Mouse (Mus musculus) left cerebral cortex, adult 11 months (tissue): Measurements from ENCODE around the gene Hyal1.
"Not testable (repeated sequence)": the region's sequence is repeated elsewhere in the genome, so short reads cannot be mapped to it uniquely, and the experiment has no call there.

Source experiments
- DNase-seq: peaks from one replicate; pipeline ENCODE4 v3.0.0; 2022; ENCODE audit warnings: low spot score

Gene Hyal1

DNA sequence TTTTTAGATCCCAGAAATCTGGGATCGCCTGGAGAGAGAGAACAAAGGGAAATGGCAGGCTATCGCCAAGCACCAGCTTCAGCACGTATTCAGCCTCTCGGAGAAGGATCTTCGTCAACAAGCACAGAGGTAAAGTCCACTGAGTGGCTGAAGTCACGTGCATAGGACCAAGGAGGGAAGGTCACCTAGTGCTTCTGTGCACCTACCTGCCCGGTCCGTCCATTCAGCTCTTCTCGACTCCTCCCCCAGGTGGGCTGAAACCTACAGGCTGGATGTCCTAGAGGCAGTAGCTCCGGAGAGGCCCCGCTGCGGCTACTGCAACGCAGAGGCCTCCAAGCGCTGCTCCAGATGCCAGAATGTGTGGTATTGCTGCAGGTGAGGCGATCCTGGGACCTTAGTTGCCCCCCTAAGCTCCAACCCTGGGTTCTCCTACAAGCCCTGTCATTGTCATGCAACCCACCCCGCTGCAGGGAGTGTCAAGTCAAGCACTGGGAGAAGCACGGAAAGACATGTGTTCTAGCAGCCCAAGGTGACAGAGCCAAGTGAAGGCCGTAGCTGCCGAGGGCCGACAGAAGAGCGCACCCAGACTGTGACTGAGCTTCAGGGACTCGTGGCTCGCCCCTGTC is 26.1 kb upstream of the Hyal1 start:
- no peak for DNase-seq

DNA sequence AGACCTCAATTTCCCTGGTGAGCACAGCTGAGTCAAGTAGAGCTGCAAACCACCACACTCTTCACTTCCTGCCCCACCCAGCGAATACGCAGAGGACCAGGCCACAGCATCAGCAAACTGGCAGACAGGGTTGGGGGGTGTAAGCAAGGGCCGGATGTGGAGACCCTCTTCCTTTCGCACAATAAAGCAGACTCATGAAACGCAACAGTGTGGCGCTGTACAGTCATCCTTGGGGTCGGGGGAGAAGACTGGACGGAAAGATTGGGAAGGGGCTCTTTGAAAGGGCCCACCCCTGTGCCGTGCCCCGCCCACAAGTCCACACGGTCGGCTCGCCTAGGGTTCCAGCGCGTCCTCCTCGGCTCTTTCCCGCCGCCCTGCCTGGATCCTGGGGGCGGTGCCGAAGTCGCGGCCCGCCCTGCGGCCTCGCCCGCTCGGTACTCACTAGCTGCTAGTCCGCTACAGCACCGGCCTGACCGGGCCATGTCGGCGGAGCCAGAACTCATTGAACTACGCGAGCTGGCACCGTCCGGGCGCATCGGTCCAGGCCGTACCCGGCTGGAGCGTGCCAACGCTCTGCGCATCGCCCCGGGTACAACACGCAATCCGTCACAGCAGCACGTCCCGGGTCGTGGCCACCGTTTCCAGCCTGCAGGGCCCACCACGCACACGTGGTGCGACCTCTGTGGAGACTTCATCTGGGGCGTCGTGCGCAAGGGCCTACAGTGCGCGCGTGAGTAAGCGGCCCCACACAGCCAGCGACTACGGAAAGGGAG is 25.4 kb upstream of the Hyal1 start, which contains the start of gene Rassf1:
Gene Rassf1 (plus strand): TSS at position 439 of the 773 bp plus-strand sequence.
- DNase-seq: no peak

DNA sequence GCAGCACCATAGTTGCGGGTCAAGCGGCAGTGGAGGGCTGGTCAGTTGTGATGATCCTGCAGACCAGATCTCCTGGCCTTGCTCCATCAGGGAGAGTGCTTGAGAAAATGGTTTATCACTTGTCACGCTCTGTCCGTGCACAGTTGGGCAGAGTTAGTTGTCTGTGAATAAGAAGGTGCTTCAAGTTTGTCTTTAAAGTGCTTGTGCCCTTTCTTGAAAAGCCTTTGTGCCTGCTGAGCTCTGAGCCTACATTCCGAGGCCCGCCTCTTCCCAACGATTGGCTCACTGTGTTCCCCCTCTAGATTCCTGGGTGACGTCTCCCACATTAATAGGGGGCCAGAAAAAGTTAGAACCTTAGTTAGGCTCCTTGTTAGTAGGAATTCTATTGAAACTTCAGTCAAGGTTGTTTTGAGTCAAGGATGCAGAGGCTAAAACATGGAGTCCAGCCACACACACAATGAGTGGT is 24.8 kb upstream of the Hyal1 start:
- no peak for DNase-seq

DNA sequence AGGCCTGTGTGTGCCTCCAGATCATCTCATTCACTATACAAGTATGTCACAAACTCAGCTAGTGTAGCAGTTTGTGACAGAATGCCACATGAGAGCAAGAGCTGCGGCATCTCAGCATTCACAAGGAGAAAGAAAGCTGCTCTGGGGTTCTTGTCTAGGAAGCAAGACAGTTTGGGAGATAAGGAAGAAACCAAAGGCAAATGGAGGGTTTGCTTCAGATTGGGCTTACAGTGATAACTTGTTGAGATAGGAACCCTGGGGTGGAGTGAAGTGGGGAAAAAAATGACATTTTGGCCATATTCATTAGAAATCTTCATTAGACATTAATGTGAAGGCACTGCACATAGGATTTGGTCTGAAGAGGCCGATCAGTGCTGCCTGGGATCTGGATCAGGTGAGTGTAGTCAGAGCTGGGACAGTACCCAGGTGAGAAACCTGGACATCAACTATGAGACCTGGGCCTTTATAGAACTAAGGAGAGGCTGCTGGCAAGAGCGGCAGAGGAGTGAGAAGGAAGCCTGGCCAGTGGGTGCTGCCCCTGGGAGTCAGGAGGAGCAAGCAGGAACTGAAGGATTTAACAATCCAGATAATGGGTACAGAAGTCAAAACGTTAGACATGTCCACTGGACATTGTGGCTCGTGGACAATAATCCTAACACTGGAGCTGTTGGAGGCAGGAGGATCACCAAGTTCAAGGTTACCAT is 23.9 kb upstream of the Hyal1 start:
- no peak for DNase-seq

DNA sequence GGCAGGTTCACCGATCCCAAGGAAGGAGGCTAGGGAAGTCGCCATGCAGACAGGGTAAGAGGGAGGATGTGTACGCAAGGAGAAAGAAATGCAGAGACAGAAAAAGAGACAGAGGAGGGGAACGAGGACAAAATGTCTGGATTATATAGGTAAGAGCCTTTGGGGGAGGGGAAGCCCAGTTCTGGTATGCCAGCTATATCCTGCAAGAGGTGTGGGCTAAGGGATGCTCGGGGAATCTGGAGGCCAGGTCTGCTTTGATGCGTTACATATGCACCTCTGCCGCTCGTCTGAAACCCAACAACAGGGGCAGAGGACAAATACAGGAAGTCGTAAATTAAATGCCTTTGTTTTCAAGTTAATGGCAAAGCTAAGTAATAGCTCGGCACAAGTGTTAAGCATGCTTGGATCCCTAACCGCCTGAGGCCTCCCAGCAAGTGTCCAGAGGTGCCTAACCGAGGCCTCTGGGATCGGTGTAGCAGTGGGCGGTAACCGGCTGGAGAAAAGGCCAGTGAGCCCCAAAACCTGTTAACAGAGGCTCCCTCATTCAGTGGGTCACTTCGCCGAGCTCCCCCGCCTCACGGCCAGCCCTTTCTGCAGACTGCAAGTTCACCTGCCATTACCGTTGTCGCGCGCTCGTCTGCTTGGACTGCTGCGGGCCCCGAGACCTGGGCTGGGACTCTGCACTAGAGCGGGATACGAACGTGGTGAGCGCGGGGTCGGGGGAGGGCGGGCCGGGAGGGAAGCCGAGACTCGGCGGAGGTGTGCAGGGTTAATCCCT is 23.0 kb upstream of the Hyal1 start:
- DNase-seq: no peak

DNA sequence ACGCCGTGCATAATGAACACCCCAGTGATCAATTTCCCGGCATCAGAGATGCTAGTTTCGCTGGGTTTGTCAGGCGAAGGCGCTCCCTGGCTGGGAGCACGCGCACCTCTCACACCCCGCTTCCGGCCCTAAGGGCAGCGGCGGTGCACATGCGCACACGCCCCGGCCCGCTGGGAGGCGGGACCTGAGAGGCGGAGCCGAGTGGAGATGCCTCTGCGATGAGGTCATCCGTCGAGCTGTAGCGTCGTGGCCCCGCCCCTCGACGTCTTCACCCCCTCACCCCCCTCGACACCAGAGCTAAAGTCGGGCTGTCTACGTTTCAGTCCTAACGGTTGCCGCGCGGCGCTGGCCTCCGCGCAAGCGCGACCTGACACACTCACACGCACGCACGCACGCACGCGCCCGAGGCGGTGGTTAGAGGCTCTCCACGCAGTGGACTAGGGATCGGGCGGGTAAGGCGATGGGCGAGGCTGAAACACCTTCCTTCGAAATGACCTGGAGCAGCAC is 22.4 kb upstream of the Hyal1 start:
- DNase-seq: peak; percentile 95

DNA sequence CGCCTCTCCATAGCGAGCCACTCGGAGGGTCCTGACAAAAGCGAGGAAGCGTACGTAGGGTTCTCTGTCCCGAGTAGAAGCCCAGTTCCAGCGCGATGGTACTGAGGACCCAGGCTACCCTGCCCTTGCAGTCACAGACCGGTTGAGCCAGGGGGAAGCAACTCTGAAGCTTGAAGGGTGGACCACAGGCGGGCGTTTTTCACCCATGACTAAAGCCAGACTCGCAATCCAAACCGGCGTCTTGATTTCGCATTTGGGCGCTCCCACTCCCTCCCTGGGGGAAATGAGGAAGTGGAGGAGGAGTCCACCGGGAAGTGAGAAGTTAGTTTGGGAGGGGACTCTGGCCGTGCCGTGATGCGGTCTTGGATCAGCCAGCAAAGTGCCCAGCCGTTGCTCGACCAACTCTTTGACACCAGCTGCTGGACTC is 21.7 kb upstream of the Hyal1 start:
- DNase-seq: no peak

DNA sequence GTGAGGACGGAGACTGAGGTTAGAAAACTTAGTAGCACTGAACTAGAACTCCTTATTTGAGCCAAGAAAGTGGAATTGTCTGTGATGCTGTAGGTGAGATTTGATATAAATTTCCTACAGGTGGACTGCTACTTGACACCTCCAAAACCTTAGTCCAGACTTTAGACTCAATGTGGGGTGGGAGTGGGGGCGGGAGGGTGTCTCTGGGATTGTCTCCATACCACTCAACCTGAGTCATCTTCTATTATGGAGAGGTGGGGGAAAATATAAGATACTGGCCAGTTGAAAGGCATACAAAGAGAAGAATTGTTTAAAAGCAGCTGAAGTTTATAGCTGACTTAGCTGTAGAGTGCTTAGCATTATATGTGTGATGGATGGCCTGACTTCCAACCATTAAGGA is 21.0 kb upstream of the Hyal1 start:
- no peak for DNase-seq

DNA sequence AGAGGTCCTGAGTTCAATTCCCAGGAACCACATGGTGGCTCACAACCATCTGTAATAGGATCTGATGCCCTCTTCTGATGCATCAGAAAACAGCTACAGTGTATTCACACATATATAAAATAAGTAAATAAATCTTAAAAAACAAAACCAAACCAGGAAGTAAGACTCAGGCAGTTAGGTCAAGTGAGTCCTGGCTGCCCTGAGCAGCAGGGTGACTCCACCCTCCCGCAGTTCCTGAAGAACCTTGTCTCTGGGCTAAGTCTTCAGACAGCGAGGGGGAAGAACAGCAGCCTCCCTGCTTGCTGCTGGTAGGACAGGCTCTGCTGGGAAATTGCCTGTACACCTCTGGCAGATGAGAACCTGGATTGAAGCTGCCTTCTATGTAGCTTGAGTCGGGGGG is 20.4 kb upstream of the Hyal1 start:
- no peak for DNase-seq

DNA sequence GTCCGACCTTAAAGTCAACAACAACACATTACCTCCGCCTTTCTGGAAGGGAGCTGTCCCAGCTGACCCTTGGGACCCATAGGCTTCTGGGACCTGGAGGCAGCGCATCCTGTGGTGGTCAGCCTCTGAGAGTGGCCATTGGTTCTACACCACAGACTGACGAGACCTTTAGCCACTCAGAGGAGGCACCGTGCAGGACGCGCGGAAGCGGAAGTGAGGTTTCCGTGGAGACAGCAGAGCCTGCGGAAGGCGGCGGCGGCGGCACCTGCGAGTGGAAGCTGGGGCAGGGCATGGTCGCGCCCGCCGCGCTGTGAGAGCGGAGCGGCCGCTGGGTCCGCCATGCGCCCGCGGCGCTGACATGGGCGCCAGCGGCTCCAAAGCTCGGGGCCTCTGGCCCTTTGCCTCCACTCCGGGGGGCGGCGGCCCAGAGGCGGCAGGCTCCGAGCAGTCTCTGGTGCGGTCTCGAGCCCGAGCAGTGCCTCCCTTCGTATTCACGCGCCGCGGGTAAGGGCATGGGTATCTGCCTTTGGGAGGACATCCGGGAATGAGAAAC is 13.6 kb upstream of the Hyal1 start, which contains the start of gene Tusc2:
Gene Tusc2 (plus strand): TSS at position 227 of the 553 bp plus-strand sequence.
- DNase-seq: peak; percentile 95

DNA sequence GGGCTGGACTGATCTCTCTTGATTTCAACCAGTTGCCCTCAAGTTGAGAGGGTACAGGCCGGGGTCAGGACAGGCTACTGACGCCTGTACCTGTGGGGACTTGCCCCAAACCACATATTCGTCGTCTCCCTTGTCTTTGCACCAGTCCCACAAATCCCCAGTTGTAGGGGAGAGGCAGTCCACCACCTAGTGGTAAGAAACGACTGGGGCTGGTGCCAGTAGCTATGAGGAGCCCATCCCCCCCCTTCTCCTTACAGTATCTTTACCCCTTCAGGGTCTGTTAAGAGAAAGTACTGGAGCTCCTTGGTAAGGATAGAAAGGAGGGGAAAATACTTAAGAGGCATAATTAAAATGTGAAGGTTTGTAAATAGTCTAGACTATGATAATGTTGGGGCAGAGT is 11.2 kb upstream of the Hyal1 start:
- DNase-seq: not testable (repeated sequence)

DNA sequence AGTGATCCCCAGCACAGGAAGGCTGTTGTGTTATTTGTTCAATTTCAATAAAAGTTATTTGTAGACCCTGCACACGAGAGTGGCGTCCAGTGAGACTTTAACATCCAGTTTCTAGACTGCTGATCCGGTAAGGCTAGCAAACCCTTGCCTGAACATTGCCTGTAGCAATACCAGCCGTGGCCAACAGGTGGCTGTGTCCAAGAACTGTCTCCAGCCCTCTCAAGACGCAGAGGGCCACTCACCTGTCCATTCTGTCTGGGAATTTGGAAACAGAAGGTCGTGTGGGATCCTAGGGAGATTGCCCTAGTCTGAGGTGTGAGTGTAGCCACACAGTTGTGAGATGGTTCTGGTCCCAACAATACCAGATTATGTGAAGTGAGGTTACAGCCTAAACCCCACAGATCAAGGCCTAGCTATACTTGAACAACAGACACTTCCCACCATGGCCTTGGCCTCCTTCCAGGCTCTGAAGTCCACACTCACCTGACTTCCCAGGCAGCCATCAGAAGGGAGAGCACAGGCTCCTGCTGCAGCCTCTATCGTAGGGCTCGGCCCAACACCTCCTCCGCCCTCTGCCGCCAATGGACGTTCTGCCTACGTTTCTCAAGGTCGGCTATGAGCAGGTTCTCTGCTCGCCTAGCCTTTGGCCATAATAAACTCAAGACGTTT is 10.6 kb upstream of the Hyal1 start:
- DNase-seq: no peak

DNA sequence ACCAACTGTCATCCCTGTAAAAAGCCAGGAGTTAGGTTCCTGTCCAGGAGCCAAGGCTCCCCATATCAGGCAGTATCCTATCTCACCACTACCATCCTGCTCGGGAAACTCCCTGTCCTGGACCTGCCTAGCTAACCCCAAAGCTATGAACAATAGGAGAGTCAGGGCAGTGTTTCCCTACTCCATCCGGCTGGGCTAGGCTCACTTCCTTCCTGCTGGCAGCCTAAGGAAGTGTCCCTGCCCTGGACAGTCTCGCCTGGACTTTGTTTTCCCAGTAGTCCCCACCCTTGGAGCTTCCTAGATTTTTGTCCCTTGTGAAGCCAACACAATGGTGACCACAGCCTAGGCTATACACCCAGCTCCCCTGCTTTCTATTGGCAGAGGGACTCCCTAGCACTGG is 9.9 kb upstream of the Hyal1 start:
- no peak for DNase-seq

DNA sequence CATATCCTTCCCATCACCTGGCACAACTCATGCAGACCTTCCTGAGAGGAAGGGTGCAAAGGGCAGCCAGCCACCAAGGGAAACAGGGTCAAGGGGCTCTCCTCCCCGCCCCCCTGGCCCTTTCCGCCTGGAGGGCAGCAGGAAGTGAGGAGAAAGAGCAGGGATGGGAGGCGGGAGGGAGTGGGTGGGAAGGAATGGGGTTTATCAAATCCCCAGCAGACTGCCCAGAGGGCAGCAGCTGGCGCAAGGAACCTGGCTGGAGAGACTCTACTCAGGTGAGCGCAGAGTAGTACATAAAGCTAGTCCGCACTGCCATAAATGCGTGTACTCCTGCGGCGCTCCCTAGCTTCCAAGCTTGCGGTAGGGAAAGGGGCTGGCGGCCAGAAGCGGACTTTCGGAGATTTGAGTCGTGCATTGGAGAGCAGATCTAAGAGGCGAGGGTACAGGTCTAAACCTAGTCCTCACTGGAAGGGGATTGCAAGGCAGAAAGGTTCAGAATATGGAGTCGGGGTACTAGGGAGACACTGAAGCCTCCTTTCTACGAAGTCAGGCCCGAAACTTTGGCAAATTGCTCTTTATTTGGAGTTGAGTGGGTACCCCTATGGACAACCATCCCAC is 8.9 kb upstream of the Hyal1 start, which contains the start of gene Hyal2:
Gene Hyal2 (plus strand): TSS at position 244 of the 618 bp plus-strand sequence.
- no peak for DNase-seq

DNA sequence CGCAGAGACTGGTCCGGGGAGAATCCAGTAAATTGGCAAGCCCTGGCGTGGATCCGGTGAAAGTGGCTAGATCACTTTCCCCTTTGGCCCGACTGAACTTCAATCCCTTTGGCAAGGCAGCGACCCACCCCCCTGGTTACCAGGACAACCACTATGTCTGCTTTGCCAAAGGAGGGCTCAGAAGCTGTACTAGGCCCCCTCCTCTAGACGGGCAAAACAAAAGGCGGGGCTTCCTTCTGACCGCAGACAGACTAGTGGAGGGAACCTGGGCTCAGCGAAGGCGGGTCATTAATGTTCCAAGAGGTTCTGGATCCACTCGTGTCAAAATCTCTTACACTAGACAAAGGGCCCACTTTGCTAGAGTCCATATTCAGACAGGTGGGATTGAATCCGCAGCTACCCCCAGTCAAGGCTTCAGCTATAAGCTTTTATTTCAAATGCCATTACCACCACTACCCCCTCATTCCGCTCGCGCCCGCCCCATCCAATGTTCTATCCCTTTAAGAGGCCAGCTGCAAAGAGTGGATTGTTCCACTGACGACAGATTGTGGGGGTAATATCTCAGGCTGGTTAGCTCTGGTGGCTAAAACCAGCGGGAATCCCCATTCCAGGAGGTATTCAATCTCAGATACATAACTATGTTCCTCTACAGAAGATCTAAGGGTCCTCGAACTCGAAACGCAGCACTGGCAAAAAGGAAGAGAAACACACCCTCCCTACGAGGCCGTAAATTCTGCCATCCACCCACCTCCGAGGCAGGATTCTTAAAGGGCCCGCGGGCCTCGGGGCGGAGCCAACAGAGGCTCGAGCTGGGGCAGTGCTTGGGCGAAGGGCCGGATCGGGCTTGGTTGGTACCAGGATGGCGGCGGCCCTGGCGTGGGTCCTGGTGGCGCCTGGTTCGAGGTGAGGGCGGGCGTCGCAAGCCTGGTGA is 8.1 kb upstream of the Hyal1 start:
- no peak for DNase-seq

DNA sequence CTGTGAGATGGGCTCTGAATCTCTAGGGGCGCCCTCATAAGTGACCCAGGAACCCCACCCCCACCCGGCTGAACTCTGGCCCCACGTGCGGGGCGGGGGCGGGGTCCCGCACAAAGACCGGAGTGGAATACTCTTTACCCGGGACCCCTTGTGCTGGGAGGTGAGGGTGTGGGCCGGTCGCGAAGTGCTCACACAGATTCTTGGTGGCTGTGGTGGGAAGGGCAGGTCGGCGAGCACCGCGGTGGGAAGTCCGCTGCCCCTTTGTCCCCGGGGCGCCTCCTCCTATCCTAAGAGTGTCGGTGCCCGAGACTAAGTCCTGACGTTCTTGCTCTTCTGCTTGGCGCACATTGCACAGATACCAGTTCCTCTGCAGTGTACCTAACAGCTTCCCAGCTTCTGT is 7.5 kb upstream of the Hyal1 start:
- no peak for DNase-seq

DNA sequence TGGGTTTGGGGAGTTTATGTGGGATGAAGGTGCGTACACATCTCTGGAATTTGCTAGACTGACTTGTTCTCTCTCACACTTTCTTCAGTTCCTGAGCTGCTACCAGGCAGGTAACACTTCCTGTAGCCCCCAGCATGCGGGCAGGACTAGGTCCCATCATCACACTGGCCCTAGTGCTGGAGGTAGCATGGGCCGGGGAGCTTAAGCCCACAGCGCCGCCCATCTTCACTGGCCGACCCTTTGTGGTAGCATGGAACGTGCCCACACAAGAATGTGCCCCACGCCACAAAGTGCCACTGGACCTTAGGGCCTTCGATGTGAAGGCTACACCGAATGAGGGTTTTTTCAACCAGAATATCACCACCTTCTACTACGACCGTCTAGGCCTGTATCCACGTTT is 6.7 kb upstream of the Hyal1 start:
- no peak for DNase-seq

DNA sequence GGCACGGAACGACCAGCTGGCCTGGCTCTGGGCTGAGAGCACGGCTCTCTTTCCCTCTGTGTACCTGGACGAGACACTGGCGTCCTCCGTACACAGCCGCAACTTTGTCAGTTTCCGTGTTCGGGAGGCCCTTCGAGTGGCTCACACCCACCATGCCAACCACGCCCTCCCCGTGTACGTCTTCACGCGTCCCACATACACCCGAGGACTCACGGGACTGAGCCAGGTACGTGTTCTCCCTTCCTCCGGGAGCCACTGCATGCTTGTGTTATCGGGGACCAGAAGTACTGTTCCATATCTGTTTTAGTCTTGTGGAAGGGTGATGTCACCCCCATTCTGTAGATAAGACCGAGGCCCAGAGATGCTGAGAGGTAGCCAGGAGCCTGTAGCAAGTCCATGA is 5.9 kb upstream of the Hyal1 start:
- DNase-seq: no peak
